Mouse (Mus musculus): ENCODE results near the gene Pcp2. TPM values are rescaled to one million over a fixed set of nuclear protein-coding genes. Genes with fewer than 3 reads are reported as not detected.

The Pcp2 gene
- polyA plus RNA-seq, 3 experiments from 2014 or later = not detected

Other genes with a start within 250 kb of the Pcp2 start
- gene Arhgef18, start 232.5 kb downstream of the Pcp2 start, polyA plus RNA-seq (2017; shearing (Covaris generic)) = 10 to 100 TPM; 21.3 to 30.9 (median 30.4) TPM
- 10 to 100 TPM in 2 of 3 experiments, 1 to 10 TPM in 1; 9.0 to 20.4 (median 16.7) TPM for gene Pex11g, start 157.9 kb downstream of the Pcp2 start, polyA plus RNA-seq (2017; shearing (Covaris generic))
- gene Tex45, start 154.7 kb downstream of the Pcp2 start, polyA plus RNA-seq (2017; shearing (Covaris generic)) = not detected
- under 1 TPM in 2 of 3 experiments, not detected in 1; 0.60 to 0.86 TPM for gene Zfp358, start 132.4 kb downstream of the Pcp2 start, polyA plus RNA-seq (2017; shearing (Covaris generic))
- gene Mcoln1, start 125.1 kb downstream of the Pcp2 start, polyA plus RNA-seq (2017; shearing (Covaris generic)) = 10 to 100 TPM; 15.3 to 26.3 (median 24.0) TPM
- gene Pnpla6, start 110.2 kb downstream of the Pcp2 start, polyA plus RNA-seq (2017; shearing (Covaris generic)) = 10 to 100 TPM; 20.6 to 32.6 (median 27.7) TPM
- gene C330021F23Rik, start 57.6 kb downstream of the Pcp2 start, polyA plus RNA-seq (2017; shearing (Covaris generic)) = under 1 TPM in 1 of 3 experiments, not detected in 2; 0.74 TPM
- gene Camsap3, start 38.3 kb downstream of the Pcp2 start, polyA plus RNA-seq (2017; shearing (Covaris generic)) = not detected
- 10 to 100 TPM; 58.7 to 87.4 (median 83.2) TPM for gene Xab2, start 4.2 kb downstream of the Pcp2 start, polyA plus RNA-seq (2017; shearing (Covaris generic))
- 100 to 1,000 TPM; 122 to 150 (median 138) TPM for gene Pet100, start 4.0 kb downstream of the Pcp2 start, polyA plus RNA-seq (2017; shearing (Covaris generic))
- gene Stxbp2, start 5.4 kb upstream of the Pcp2 start, polyA plus RNA-seq (2017; shearing (Covaris generic)) = 100 to 1,000 TPM; 180 to 262 (median 191) TPM
- gene Retn, start 30.2 kb upstream of the Pcp2 start, polyA plus RNA-seq (2017; shearing (Covaris generic)) = not detected
- gene Mcemp1, start 40.2 kb upstream of the Pcp2 start, polyA plus RNA-seq (2017; shearing (Covaris generic)) = under 1 TPM in 1 of 3 experiments, not detected in 2; 0.48 TPM
- gene Fcor, start 46.8 kb upstream of the Pcp2 start, polyA plus RNA-seq (2017; shearing (Covaris generic)) = not detected
- gene Trappc5, start 50.8 kb upstream of the Pcp2 start, polyA plus RNA-seq (2017; shearing (Covaris generic)) = 10 to 100 TPM; 19.6 to 27.0 (median 23.3) TPM
- 1 to 10 TPM in 2 of 3 experiments, under 1 TPM in 1; 0.85 to 1.9 (median 1.9) TPM for gene Fcer2a, start 68.6 kb upstream of the Pcp2 start, polyA plus RNA-seq (2017; shearing (Covaris generic))
- gene Clec4g, start 95.1 kb upstream of the Pcp2 start, polyA plus RNA-seq (2017; shearing (Covaris generic)) = not detected
- gene Cd209a, start 123.4 kb upstream of the Pcp2 start, polyA plus RNA-seq (2017; shearing (Covaris generic)) = 1 to 10 TPM in 2 of 3 experiments, not detected in 1; 1.1 to 2.6 TPM
- gene Cd209e, start 228.8 kb upstream of the Pcp2 start, polyA plus RNA-seq (2017; shearing (Covaris generic)) = not detected